Mouse (Mus musculus) heart, postnatal 14 days (tissue): ENCODE measurements around the gene Zeb2. TPM values are rescaled to one million over a fixed set of nuclear protein-coding genes. Genes with fewer than 3 reads are reported as not detected.

ENCODE experiments used
- DNase-seq, 2 experiments: peaks; one replicate each; pipeline ENCODE4 v3.0.0; 2021 to 2022
- intact Hi-C: fragments of 180-260 bp; cut with DNase I; formaldehyde crosslinking; loops from one replicate; pipeline ENCODE4 v1.15.1; 2025
- total RNA-seq, 2 experiments: library from RNA; stranded (reverse); gene quantifications; 2 replicates each; pipeline ENCODE4 v1.2.3; 2021

Zeb2 gene
- total RNA-seq, 2 experiments from 2014 or later, result 51.3 to 58.5 TPM

DNA sequence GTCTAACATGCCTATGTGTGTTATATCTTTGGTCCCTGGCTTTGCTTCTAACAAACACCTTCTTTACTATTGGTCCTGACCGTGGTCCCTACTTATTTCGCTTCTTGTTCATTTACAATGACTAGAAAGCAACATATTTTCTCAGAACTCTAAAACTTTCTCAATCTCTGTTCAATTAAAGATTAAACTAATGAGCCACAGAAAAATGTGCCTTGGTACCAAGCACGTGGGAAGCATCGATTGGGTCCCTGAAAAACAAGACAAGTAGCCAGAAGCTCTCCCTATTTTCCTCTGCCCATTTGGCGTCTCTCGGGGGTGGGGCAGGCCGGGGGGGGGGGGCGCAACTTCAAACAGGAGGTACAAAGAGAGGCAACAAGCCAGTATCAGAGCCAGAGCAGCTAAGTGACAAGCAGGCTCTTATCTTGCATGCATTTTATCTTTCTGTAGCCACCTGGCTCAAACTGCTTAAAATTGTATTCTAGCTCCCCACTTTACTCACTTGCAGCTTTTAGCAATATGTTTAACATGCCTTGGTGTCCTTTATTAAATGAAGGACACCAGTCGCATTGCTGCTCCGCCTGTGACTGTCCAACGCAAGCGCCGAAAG, 76.4 kb downstream of the Zeb2 start:
- intact Hi-C loops, result no loop called here
- no peak for DNase-seq

DNA sequence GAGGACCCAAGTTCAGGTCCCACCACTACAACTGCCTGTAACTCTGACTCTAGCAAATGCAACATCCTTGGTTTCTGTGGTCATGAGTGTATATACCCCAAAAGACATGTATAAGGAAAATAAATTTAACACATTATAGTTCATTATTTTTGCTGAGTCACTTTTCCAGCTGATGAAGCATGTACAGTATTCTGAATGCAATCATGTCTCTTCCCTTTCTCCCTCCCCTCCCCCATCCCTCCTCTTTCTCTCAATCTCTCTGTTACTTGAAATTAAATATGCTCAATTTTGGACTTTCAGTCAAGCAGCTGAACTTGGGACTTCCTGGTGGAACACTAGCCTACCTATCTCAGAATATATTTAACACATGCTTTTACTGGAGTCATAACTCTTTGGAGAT, 77.7 kb downstream of the Zeb2 start:
- intact Hi-C loops, result no loop called here
- DNase-seq, result no peak

GRCm38 (mm10) chr2:45028091-45028638, 89.0 kb downstream of the Zeb2 start:
- intact Hi-C loops, result no loop called here
- DNase-seq, result no peak

DNA sequence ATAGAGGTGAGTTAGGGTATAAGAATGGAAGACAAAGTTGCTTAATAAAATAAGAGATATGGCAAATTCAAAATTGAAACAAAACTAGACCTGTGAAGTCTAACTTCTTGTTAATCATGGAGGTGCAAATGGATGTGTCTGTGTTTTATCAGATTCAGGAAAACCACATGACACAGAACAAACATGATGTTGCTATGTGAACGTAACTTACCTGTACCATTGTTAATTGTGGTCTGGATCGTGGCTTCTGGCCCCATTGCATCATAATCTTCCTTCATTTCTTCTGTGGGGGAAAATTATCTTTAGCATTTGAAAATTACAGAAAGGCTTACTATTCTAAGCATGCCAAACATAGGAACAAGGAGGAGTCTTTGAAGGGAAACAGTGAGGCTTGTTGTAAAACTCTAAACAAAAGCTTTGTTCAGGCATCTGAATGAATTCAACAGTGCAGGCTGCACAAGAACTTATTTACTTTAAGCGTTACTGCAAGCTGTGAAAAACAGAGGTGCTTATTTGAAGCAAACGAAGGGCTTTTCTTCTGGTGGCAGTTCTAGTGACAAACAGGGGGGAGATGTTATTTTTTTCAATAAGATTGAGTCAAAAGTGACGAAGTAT, 99.9 kb downstream of the Zeb2 start:
- intact Hi-C loops, result no loop called here
- DNase-seq, result no peak

DNA sequence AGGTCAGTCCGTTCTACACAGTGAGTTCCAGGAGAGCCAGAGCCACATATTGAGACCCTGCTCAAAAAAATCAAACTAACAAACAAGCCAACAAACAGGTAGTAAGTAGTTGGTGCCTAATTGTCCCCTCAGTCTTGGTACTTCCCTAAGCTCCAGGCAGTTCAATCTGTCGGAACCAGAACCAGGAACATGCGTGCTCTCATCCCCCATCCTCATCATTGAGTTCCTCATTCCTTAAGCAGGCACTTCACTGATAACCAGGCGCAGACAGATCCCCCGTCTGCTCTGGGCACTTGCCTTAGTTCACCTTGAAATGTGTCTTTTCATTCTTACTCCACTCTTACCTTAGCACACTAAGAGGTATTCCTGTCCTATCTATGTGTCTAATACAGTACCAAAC, 103.9 kb downstream of the Zeb2 start:
- no peak for DNase-seq
- intact Hi-C loops, result no loop called here

DNA sequence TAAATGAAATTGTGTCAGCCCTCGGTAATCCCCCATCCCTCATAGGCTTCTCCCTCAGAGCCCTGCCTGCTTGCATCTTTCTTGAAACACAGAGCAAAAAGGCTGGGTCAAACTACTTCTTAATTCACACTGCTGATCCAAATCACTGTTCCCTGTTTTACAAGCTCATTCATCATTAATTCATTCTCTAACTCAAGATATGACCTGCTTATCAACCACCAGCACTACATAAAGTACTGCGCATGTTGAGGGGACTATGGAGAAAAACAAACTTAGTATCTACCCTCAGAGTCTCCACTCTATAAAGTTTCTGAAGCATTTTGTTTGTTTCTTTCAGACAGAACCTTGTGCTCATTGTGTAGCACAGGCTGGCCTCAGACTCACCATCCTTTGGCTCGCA, 104.5 kb downstream of the Zeb2 start:
- intact Hi-C loops, result no loop called here

DNA sequence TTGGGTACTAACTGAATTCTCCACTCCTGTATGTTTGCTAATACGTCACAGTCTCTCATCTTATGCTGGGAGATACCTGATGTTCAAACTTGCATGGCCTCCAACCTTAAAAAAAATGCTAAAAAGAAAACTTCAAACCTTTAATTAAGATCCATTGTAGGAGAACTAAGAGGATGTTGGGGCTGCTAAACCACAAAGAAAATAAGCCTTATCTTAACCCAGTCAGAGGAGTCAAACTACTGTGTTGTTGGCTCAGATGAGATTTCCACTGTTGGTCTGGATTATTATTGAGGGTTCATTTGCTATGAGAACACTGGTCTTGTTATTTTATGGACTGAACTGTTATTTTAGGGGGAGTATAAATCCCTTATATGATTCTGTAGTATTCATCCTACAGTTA, 106.5 kb downstream of the Zeb2 start:
- DNase-seq, result no peak
- intact Hi-C loops, result no loop called here

More for the DNA sequence above, 104.5 kb downstream of the Zeb2 start:
- no peak for DNase-seq

DNA sequence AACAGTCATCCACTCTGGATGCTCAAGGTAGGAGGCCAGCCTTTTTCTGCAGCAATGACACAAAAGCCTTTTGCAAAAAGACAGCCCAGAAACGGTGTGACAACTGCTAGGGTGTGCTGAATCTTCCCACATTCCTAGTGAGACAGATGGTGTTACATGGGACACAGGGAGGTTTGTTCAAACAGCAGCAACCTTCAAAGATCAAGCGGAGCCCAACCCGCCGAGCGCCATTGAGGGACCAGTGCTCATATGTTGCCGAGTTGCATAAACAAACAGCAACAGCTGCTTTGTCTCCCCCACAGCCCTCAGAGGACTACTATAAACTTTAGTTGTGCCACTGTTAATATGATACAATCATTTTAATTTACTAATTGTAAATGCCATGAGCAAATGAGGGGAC, 117.3 kb downstream of the Zeb2 start:
- no peak for DNase-seq
- intact Hi-C loops, result no loop called here

- no peak for DNase-seq
- intact Hi-C loops, result no loop called here
These were observed 118.5 kb downstream of the Zeb2 start for GRCm38 (mm10) chr2:44998710-44999109.

- intact Hi-C loops, result no loop called here
- no peak for DNase-seq
These were observed 135.5 kb downstream of the Zeb2 start for GRCm38 (mm10) chr2:44981646-44982045.

GRCm38 (mm10) chr2:44979042-44979721, 138.0 kb downstream of the Zeb2 start:
- no peak for DNase-seq
- intact Hi-C loops, result no loop called here

- DNase-seq, result no peak
- intact Hi-C loops, result no loop called here
These were observed 139.2 kb downstream of the Zeb2 start for GRCm38 (mm10) chr2:44978038-44978437.

GRCm38 (mm10) chr2:44977556-44977955, 139.6 kb downstream of the Zeb2 start:
- DNase-seq, result no peak
- intact Hi-C loops, result no loop called here

DNA sequence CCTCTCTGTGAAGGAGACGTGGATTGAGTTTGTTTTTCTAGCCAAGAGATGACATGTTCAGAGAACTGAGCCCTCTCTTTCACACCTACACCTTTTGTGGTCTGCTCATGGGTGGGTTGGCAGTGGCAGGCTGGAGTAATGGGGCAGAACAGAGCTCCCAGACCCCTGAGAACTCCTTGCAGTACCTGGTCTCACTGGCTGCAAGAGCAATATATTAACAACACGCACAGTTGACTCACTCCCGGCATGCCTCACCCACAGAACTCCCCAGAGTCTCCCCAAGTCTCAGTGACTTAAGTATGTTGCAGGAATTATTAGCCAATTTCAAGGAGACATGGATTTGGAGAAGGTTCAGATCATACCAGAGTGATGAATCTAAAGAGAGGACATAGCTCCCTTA, 140.1 kb downstream of the Zeb2 start:
- intact Hi-C loops, result no loop called here
- no peak for DNase-seq

DNA sequence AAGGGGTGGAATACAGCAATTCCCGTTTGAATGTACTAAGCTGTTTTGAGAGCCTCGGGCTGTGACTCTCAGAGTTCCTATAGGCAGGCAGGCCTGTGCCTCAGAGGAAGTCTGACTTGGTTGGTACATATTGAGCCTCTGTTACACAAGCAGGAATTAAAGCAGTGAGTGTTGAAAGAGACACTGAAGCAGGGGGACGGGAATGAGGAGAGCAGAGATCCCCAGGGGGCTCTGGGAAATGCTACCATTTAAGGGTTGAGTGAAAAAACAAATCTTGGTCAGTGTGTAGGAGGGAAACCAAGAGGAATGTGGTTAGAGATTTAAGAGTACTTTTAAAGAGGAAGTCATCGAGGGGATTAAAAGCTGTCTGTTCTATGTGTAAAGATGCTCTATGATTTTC, 140.7 kb downstream of the Zeb2 start:
- no peak for DNase-seq
- intact Hi-C loops, result no loop called here

- intact Hi-C loops, result no loop called here
- DNase-seq, result no peak
These were observed 143.4 kb downstream of the Zeb2 start for GRCm38 (mm10) chr2:44973828-44974227.

DNA sequence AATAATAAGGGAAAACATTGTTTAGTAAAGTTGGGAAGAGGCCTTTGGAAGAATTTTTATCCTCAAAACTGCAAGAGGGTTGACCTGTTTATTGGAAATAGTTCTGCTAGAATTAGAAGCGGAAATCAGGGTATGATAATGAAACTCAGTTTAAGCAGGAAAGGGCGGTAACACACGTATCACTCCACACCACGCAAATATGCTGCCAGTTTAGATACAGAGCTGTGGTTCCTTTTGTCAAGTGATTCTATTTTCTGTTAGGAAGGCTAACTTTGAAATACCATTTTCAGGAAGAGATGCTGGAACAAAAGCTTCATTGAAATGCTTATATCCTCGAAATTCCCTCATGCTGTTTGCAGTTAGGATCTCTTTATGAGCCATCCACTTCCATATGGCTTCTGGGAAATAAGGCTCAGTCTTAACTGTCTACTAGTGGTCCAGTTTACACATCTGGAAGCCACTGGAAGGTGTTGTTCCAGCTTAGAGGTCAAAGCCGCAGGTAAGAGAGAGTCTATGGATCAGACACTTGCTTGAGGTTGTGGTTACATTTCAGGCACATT, 147.0 kb downstream of the Zeb2 start:
- intact Hi-C loops, result no loop called here
- no peak for DNase-seq

DNA sequence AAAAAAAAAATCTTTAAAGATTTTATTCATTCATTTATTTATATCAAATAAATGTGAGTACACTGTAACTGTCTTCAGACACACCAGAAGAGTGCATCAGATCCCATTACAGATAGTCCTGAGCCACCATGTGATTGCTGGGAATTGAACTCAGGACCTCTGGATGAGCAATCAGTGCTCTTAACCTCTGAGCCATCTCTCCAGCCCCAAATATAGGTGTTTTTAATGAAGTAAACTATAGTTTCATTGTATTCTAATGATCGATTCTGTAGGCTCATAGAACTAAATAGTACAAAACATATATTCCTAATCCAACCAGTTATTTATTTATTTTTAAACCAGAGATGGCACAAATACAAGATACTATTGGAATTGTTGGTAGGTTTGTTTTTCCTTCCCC, 147.6 kb downstream of the Zeb2 start:
- intact Hi-C loops, result no loop called here
- DNase-seq, result no peak

- DNase-seq, result no peak
- intact Hi-C loops, result no loop called here
These were observed 148.0 kb downstream of the Zeb2 start for GRCm38 (mm10) chr2:44969226-44969625.

- intact Hi-C loops, result no loop called here
- no peak for DNase-seq
These were observed 151.2 kb downstream of the Zeb2 start for GRCm38 (mm10) chr2:44965834-44966555.

DNA sequence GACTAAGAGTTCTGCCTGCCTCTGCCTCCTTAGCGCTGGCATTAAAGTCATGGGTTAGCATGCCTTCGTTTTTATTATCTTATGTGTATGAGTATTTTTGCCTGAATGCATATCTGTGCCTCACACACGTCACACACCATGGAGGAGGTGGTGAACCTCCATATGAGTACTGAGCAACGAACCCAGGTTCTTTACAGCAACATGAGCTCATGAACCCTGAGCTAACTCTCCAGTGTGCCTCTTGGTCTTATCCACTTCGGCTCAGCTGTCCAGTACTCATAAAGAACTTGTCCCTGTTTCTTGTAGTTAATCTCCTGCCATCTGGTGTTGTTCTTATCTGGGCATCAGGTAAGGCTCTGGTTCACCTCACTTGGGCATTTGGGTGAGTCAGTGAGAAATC, 154.6 kb downstream of the Zeb2 start:
- intact Hi-C loops, result no loop called here
- no peak for DNase-seq
